In the genomic region with DNA sequence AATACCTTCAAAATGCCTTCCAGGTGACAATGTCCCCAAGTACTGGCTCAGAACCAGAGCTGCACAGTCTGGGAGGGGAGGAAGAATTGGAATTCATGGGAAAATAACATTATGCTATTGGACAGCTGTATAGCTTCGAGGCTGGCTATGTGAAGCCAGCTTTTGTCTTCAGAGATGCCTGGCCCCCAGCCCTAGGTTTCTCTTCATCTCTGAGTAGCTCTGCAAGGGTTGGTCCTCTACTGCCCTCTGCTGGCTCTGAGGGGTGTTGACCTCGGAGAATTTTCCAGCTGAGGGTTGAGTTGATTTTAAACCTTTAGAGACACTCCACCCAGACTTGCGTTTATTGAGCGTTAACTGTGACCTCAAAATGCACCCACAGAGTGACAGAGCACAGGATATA, we compare ENCODE assay signal across 8 mouse cellular contexts.
DNase-seq lines count a peak whose midpoint lies in the region; ATAC-seq and TF ChIP-seq lines count a peak whose summit lies in the region.

No protein-coding gene starts in this region.

- peaks cover 24% of the 10 kb centered on the region for H3K4me1 ChIP-seq in forebrain, embryonic 12.5 days
- H3K4me1 ChIP-seq in liver, postnatal 0 days (ENCODE audit: insufficient read depth) = no peaks in the 10 kb centered on the region
- peaks cover 10% of the 10 kb centered on the region; the same call in 1 of the 2 replicates for H3K4me1 ChIP-seq in neural tube, embryonic 14.5 days (ENCODE audit: control insufficient read depth, insufficient read depth, low read length)

- peak; percentile 84 for TF ChIP-seq CTCF in liver, postnatal 0 days (IDR thresholded peaks at IDR 0.05; ENCODE audit: low read depth)

- 0 out of 2 replicates have a peak overlapping the region, but pooled peaks have one; percentile 27 for H3K27ac ChIP-seq in forebrain, embryonic 12.5 days
- H3K27ac ChIP-seq in liver, postnatal 0 days (ENCODE audit: low read depth) = no peak overlapping the region
- H3K27ac ChIP-seq in neural tube, embryonic 14.5 days (ENCODE audit: low read depth, low read length) = peak overlapping the region; percentile 44; the same call in 1 of the 2 replicates

- H3K9me3 ChIP-seq in forebrain, embryonic 12.5 days = no peaks in the 10 kb centered on the region
- no peaks in the 10 kb centered on the region for H3K9me3 ChIP-seq in liver, postnatal 0 days (ENCODE audit: low read length)
- H3K9me3 ChIP-seq in neural tube, embryonic 14.5 days (ENCODE audit: control insufficient read depth, low read length) = no peaks in the 10 kb centered on the region

- TF ChIP-seq EP300 in liver, postnatal 0 days (IDR thresholded peaks at IDR 0.05; ENCODE audit: low read depth) = no peak

- DNase-seq in ES-CJ7 (ENCODE audit: low read depth, low spot score) = peak; percentile 67
- DNase-seq in c-Kit-positive CD71-positive TER-119-negative erythroid progenitor cells, embryonic 14.5 days (ENCODE audit: low read depth) = peak; percentile 22
- DNase-seq in heart, postnatal 10 days = peak; percentile 78 to 85
- DNase-seq in kidney, postnatal 36 days = peak; percentile 64 to 80
- peak; percentile 66 for DNase-seq in liver, postnatal 0 days
- DNase-seq in testis, postnatal 14 days (ENCODE audit: low spot score) = peak; percentile 53

- H3K27me3 ChIP-seq in forebrain, embryonic 12.5 days = no peaks in the 10 kb centered on the region; the same call in 1 of the 2 replicates
- no peaks in the 10 kb centered on the region for H3K27me3 ChIP-seq in liver, postnatal 0 days (ENCODE audit: insufficient read depth, low read length)
- H3K27me3 ChIP-seq in neural tube, embryonic 14.5 days (ENCODE audit: control insufficient read depth, insufficient read depth, low read length) = no peaks in the 10 kb centered on the region

- no peak overlapping the region for H3K9ac ChIP-seq in forebrain, embryonic 12.5 days
- H3K9ac ChIP-seq in liver, postnatal 0 days (replicated peaks) = no peak overlapping the region
- H3K9ac ChIP-seq in neural tube, embryonic 14.5 days (replicated peaks; ENCODE audit: low read depth, low read length) = no peak overlapping the region

- H3K36me3 ChIP-seq in forebrain, embryonic 12.5 days (replicated peaks) = no peaks in the 10 kb centered on the region
- no peaks in the 10 kb centered on the region for H3K36me3 ChIP-seq in liver, postnatal 0 days (replicated peaks; ENCODE audit: insufficient read depth, low read length)
- no peaks in the 10 kb centered on the region for H3K36me3 ChIP-seq in neural tube, embryonic 14.5 days (ENCODE audit: control insufficient read depth, insufficient read depth, low read length)

- ATAC-seq in forebrain, embryonic 12.5 days (ENCODE audit: low FRiP score) = peak; percentile 85
- no peak for ATAC-seq in liver, postnatal 0 days
- peak; percentile 81 for ATAC-seq in neural tube, embryonic 14.5 days (ENCODE audit: low read depth)

- intact Hi-C loops in heart, postnatal 10 days (cut with DNase I) = loop anchor here (2.0 to 5.0 kb wide), 2 partner anchors 396 to 611 kb away; no protein-coding TSS in a partner anchor

- peak overlapping the region; percentile 42 for H3K4me2 ChIP-seq in forebrain, embryonic 12.5 days
- H3K4me2 ChIP-seq in liver, postnatal 0 days (ENCODE audit: low read depth, low read length) = 0 out of 2 replicates have a peak overlapping the region, but pooled peaks have one; percentile 9
- H3K4me2 ChIP-seq in neural tube, embryonic 14.5 days (ENCODE audit: low read depth, low read length) = peak overlapping the region; percentile 35; the same call in 1 of the 2 replicates

- no peak overlapping the region for H3K4me3 ChIP-seq in forebrain, embryonic 12.5 days (replicated peaks)
- H3K4me3 ChIP-seq in liver, postnatal 0 days (ENCODE audit: low read depth, low read length) = no peak overlapping the region
- no peak overlapping the region for H3K4me3 ChIP-seq in neural tube, embryonic 14.5 days (ENCODE audit: low read depth, low read length)

- 7% methylated on average over 4 of the region's 4 CpGs for WGBS in forebrain, embryonic 12.5 days
- 2% methylated on average over 4 of the region's 4 CpGs for WGBS in liver, postnatal 0 days (ENCODE audit: insufficient replicate concordance)
- WGBS in neural tube, embryonic 14.5 days = 3% methylated on average over 4 of the region's 4 CpGs

Comparison
In these comparisons a context has a peak if more than half of its experiments do, and no peak if none do; other contexts are left out.
1. DNase-seq: peak in every context shown above with its lines; median percentile 82 in heart, postnatal 10 days; 72 in kidney, postnatal 36 days; 67 in ES-CJ7; 66 in liver, postnatal 0 days; 53 in testis, postnatal 14 days; 22 in c-Kit-positive CD71-positive TER-119-negative erythroid progenitor cells, embryonic 14.5 days.